Mouse (Mus musculus): ENCODE measurements at regions not wholly inside any gene's neighbourhood (a gene's known extent, or its start where the extent isn't known, plus 50 kb on each side); places are given as distances from the start of the nearest gene placed in this dataset.
A peak's percentile ranks its signal among the peaks of the same experiment; 100 is the strongest.

- H3K9ac ChIP-seq (ENCODE audit: low read length), result no peak overlapping the region
- peaks cover 11% of the 10 kb centered on the region; the same call in 1 of the 2 replicates for H3K4me1 ChIP-seq (replicated peaks; ENCODE audit: control insufficient read depth, insufficient read depth, low read length)
- ATAC-seq (replicated peaks; ENCODE audit: low FRiP score), result no peak
- peak; percentile 11 for DNase-seq (ENCODE audit: low spot score)
- H3K36me3 ChIP-seq (ENCODE audit: control insufficient read depth, insufficient read depth, low read length), result no peaks in the 10 kb centered on the region
- H3K9me3 ChIP-seq (ENCODE audit: control insufficient read depth, low read length), result no peaks in the 10 kb centered on the region
- H3K27me3 ChIP-seq (ENCODE audit: control insufficient read depth, insufficient read depth, low read length), result no peaks in the 10 kb centered on the region
- H3K4me2 ChIP-seq (ENCODE audit: low read depth, low read length, severe bottlenecking), result no peak overlapping the region
- no peak overlapping the region for H3K4me3 ChIP-seq (ENCODE audit: low read depth, low read length)
- no peak overlapping the region for H3K27ac ChIP-seq (ENCODE audit: low read depth, low read length)
- WGBS, result 72% methylated on average over 15 of the region's 15 CpGs
Observed at GRCm38 (mm10) chr13:112002661-112003347, 194.0 kb upstream of the Map3k1 start.

GRCm38 (mm10) chr13:112003445-112003844 is 194.7 kb upstream of the Map3k1 start:
- no peak for ATAC-seq (replicated peaks; ENCODE audit: low FRiP score)
- peaks cover 11% of the 10 kb centered on the region; the same call in 1 of the 2 replicates for H3K4me1 ChIP-seq (replicated peaks; ENCODE audit: control insufficient read depth, insufficient read depth, low read length)
- H3K4me3 ChIP-seq (ENCODE audit: low read depth, low read length), result no peak overlapping the region
- no peaks in the 10 kb centered on the region for H3K27me3 ChIP-seq (ENCODE audit: control insufficient read depth, insufficient read depth, low read length)
- 91% methylated on average over 7 of the region's 7 CpGs for WGBS
- DNase-seq (ENCODE audit: low spot score), result peak; percentile 22
- no peak overlapping the region for H3K9ac ChIP-seq (ENCODE audit: low read length)
- no peak overlapping the region for H3K27ac ChIP-seq (ENCODE audit: low read depth, low read length)
- H3K36me3 ChIP-seq (ENCODE audit: control insufficient read depth, insufficient read depth, low read length), result no peaks in the 10 kb centered on the region
- no peak overlapping the region for H3K4me2 ChIP-seq (ENCODE audit: low read depth, low read length, severe bottlenecking)
- no peaks in the 10 kb centered on the region for H3K9me3 ChIP-seq (ENCODE audit: control insufficient read depth, low read length)

- no peaks in the 10 kb centered on the region for H3K9me3 ChIP-seq (ENCODE audit: control insufficient read depth, low read length)
- ATAC-seq (replicated peaks; ENCODE audit: low FRiP score) (no peak), DNase-seq (ENCODE audit: low spot score) (peak; percentile 11)
- H3K36me3 ChIP-seq (ENCODE audit: control insufficient read depth, insufficient read depth, low read length), result no peaks in the 10 kb centered on the region
- H3K27me3 ChIP-seq (ENCODE audit: control insufficient read depth, insufficient read depth, low read length), result no peaks in the 10 kb centered on the region
- no peak overlapping the region for H3K27ac ChIP-seq (ENCODE audit: low read depth, low read length)
- WGBS, result 96% methylated on average over 3 of the region's 3 CpGs
- H3K4me2 ChIP-seq (ENCODE audit: low read depth, low read length, severe bottlenecking), result no peak overlapping the region
- H3K4me1 ChIP-seq (replicated peaks; ENCODE audit: control insufficient read depth, insufficient read depth, low read length), result peaks cover 11% of the 10 kb centered on the region; the same call in 1 of the 2 replicates
- no peak overlapping the region for H3K9ac ChIP-seq (ENCODE audit: low read length)
- no peak overlapping the region for H3K4me3 ChIP-seq (ENCODE audit: low read depth, low read length)
Observed at GRCm38 (mm10) chr13:112004126-112004525, 195.3 kb upstream of the Map3k1 start.

- Histone ChIP-seq H3K4me2 (ENCODE audit: low read depth, low read length, severe bottlenecking) (no peak overlapping the region), H3K4me3 (ENCODE audit: low read depth, low read length) (no peak overlapping the region), H3K27ac (ENCODE audit: low read depth, low read length) (no peak overlapping the region), H3K36me3 (ENCODE audit: control insufficient read depth, insufficient read depth, low read length) (no peaks in the 10 kb centered on the region), H3K9me3 (ENCODE audit: control insufficient read depth, low read length) (no peaks in the 10 kb centered on the region), H3K27me3 (ENCODE audit: control insufficient read depth, insufficient read depth, low read length) (no peaks in the 10 kb centered on the region), H3K4me1 (replicated peaks; ENCODE audit: control insufficient read depth, insufficient read depth, low read length) (peaks cover 8% of the 10 kb centered on the region; the same call in 1 of the 2 replicates), H3K9ac (ENCODE audit: low read length) (no peak overlapping the region)
- DNase-seq (ENCODE audit: low spot score) (peak; percentile 14), ATAC-seq (replicated peaks; ENCODE audit: low FRiP score) (no peak)
- 88% methylated on average over 8 of the region's 8 CpGs for WGBS
Observed at GRCm38 (mm10) chr13:112005421-112005820, 196.6 kb upstream of the Map3k1 start.

- Histone ChIP-seq H3K4me2 (ENCODE audit: low read depth, low read length, severe bottlenecking) (no peak overlapping the region), H3K4me1 (replicated peaks; ENCODE audit: control insufficient read depth, insufficient read depth, low read length) (no peaks in the 10 kb centered on the region), H3K27ac (ENCODE audit: low read depth, low read length) (no peak overlapping the region), H3K27me3 (ENCODE audit: control insufficient read depth, insufficient read depth, low read length) (no peaks in the 10 kb centered on the region), H3K36me3 (ENCODE audit: control insufficient read depth, insufficient read depth, low read length) (no peaks in the 10 kb centered on the region), H3K4me3 (ENCODE audit: low read depth, low read length) (no peak overlapping the region), H3K9me3 (ENCODE audit: control insufficient read depth, low read length) (no peaks in the 10 kb centered on the region), H3K9ac (ENCODE audit: low read length) (no peak overlapping the region)
- 90% methylated on average over 5 of the region's 5 CpGs for WGBS
- DNase-seq (ENCODE audit: low spot score) (no peak), ATAC-seq (replicated peaks; ENCODE audit: low FRiP score) (no peak)
Observed at GRCm38 (mm10) chr13:112008806-112009205, 200.0 kb upstream of the Map3k1 start.

- Histone ChIP-seq H3K9ac (ENCODE audit: low read length) (no peak overlapping the region), H3K4me3 (ENCODE audit: low read depth, low read length) (no peak overlapping the region), H3K4me1 (replicated peaks; ENCODE audit: control insufficient read depth, insufficient read depth, low read length) (no peaks in the 10 kb centered on the region), H3K27ac (ENCODE audit: low read depth, low read length) (no peak overlapping the region), H3K36me3 (ENCODE audit: control insufficient read depth, insufficient read depth, low read length) (no peaks in the 10 kb centered on the region), H3K9me3 (ENCODE audit: control insufficient read depth, low read length) (no peaks in the 10 kb centered on the region), H3K27me3 (ENCODE audit: control insufficient read depth, insufficient read depth, low read length) (no peaks in the 10 kb centered on the region), H3K4me2 (ENCODE audit: low read depth, low read length, severe bottlenecking) (no peak overlapping the region)
- 72% methylated on average over 3 of the region's 3 CpGs for WGBS
- DNase-seq (ENCODE audit: low spot score) (no peak), ATAC-seq (replicated peaks; ENCODE audit: low FRiP score) (no peak)
Observed at GRCm38 (mm10) chr13:112009288-112009687, 200.5 kb upstream of the Map3k1 start.

GRCm38 (mm10) chr13:112010464-112010863 is 201.7 kb upstream of the Map3k1 start:
- H3K9me3 ChIP-seq (ENCODE audit: control insufficient read depth, low read length), result no peaks in the 10 kb centered on the region
- H3K4me3 ChIP-seq (ENCODE audit: low read depth, low read length), result no peak overlapping the region
- H3K36me3 ChIP-seq (ENCODE audit: control insufficient read depth, insufficient read depth, low read length), result no peaks in the 10 kb centered on the region
- no peaks in the 10 kb centered on the region for H3K27me3 ChIP-seq (ENCODE audit: control insufficient read depth, insufficient read depth, low read length)
- no peak for ATAC-seq (replicated peaks; ENCODE audit: low FRiP score)
- H3K9ac ChIP-seq (ENCODE audit: low read length), result no peak overlapping the region
- H3K4me1 ChIP-seq (replicated peaks; ENCODE audit: control insufficient read depth, insufficient read depth, low read length), result no peaks in the 10 kb centered on the region
- H3K4me2 ChIP-seq (ENCODE audit: low read depth, low read length, severe bottlenecking), result no peak overlapping the region
- no peak overlapping the region for H3K27ac ChIP-seq (ENCODE audit: low read depth, low read length)
- 91% methylated on average over 8 of the region's 8 CpGs for WGBS
- no peak for DNase-seq (ENCODE audit: low spot score)

- WGBS, result 63% methylated on average over 1 of the region's 1 CpGs
- ATAC-seq (replicated peaks; ENCODE audit: low FRiP score) (no peak), DNase-seq (ENCODE audit: low spot score) (no peak)
- Histone ChIP-seq H3K9ac (ENCODE audit: low read length) (no peak overlapping the region), H3K36me3 (ENCODE audit: control insufficient read depth, insufficient read depth, low read length) (no peaks in the 10 kb centered on the region), H3K27ac (ENCODE audit: low read depth, low read length) (no peak overlapping the region), H3K9me3 (ENCODE audit: control insufficient read depth, low read length) (no peaks in the 10 kb centered on the region), H3K27me3 (ENCODE audit: control insufficient read depth, insufficient read depth, low read length) (no peaks in the 10 kb centered on the region), H3K4me1 (replicated peaks; ENCODE audit: control insufficient read depth, insufficient read depth, low read length) (no peaks in the 10 kb centered on the region), H3K4me2 (ENCODE audit: low read depth, low read length, severe bottlenecking) (no peak overlapping the region), H3K4me3 (ENCODE audit: low read depth, low read length) (no peak overlapping the region)
Observed at GRCm38 (mm10) chr13:112012640-112013039, 203.8 kb upstream of the Map3k1 start.

- Histone ChIP-seq H3K36me3 (ENCODE audit: control insufficient read depth, insufficient read depth, low read length) (no peaks in the 10 kb centered on the region), H3K4me1 (replicated peaks; ENCODE audit: control insufficient read depth, insufficient read depth, low read length) (no peaks in the 10 kb centered on the region), H3K4me2 (ENCODE audit: low read depth, low read length, severe bottlenecking) (no peak overlapping the region), H3K4me3 (ENCODE audit: low read depth, low read length) (no peak overlapping the region), H3K9me3 (ENCODE audit: control insufficient read depth, low read length) (no peaks in the 10 kb centered on the region), H3K27me3 (ENCODE audit: control insufficient read depth, insufficient read depth, low read length) (no peaks in the 10 kb centered on the region), H3K9ac (ENCODE audit: low read length) (no peak overlapping the region), H3K27ac (ENCODE audit: low read depth, low read length) (no peak overlapping the region)
- 93% methylated on average over 3 of the region's 3 CpGs for WGBS
- ATAC-seq (replicated peaks; ENCODE audit: low FRiP score), result no peak
- no peak for DNase-seq (ENCODE audit: low spot score)
Observed at GRCm38 (mm10) chr13:112015083-112015482, 206.3 kb upstream of the Map3k1 start.
